Mouse (Mus musculus) mouse embryonic stem cell (cell line): Measurements from ENCODE around the gene Cyb5r4.
"Not testable (repeated sequence)": the region's sequence is repeated elsewhere in the genome, so short reads cannot be mapped to it uniquely, and the experiment has no call there.

Experiments
- in situ Hi-C, 2 experiments: fragments of 300-500 bp; cut with MboI; formaldehyde crosslinking; loops; 1 replicate in 1 of 2; 3 replicates in 1 of 2; pipeline ENCODE4 v1.14.3; 2019 to 2020; ENCODE audit warnings: low sequenced_read_pairs in 2 of 2, low pct_unique_long_range_greater_than_20kb in 1 of 2, mixed read lengths in 1 of 2; ENCODE audit not compliant: unreplicated experiment in 1 of 2

Cyb5r4 gene

GRCm38 (mm10) chr9:87021778-87022523 is at the start of gene Cyb5r4:
Gene Cyb5r4 (plus strand): TSS chr9:87022014.
- in situ Hi-C loops = no loop called here

GRCm38 (mm10) chr9:86972471-86972870 is 49.3 kb upstream of the Cyb5r4 start:
- in situ Hi-C loops = not testable (repeated sequence)

- in situ Hi-C loops = no loop called here
Measured at GRCm38 (mm10) chr9:86973562-86973961, 48.3 kb upstream of the Cyb5r4 start.

- in situ Hi-C loops = no loop called here
Measured at GRCm38 (mm10) chr9:86976896-86977295, 44.9 kb upstream of the Cyb5r4 start.

GRCm38 (mm10) chr9:86978257-86978907 is 43.4 kb upstream of the Cyb5r4 start:
- in situ Hi-C loops = no loop called here

GRCm38 (mm10) chr9:86980048-86980447 is 41.8 kb upstream of the Cyb5r4 start:
- in situ Hi-C loops = no loop called here

GRCm38 (mm10) chr9:86980942-86981341 is 40.9 kb upstream of the Cyb5r4 start:
- in situ Hi-C loops = no loop called here

- in situ Hi-C loops = no loop called here
Measured at GRCm38 (mm10) chr9:86981551-86981950, 40.3 kb upstream of the Cyb5r4 start.

- in situ Hi-C loops = no loop called here
Measured at GRCm38 (mm10) chr9:86984583-86984982, 37.2 kb upstream of the Cyb5r4 start.

GRCm38 (mm10) chr9:86985105-86985504 is 36.7 kb upstream of the Cyb5r4 start:
- in situ Hi-C loops = no loop called here

- in situ Hi-C loops = no loop called here
Measured at GRCm38 (mm10) chr9:86986703-86987296, 35.0 kb upstream of the Cyb5r4 start.

- in situ Hi-C loops = no loop called here
Measured at GRCm38 (mm10) chr9:86989822-86990221, 32.0 kb upstream of the Cyb5r4 start.

GRCm38 (mm10) chr9:86991758-86992157 is 30.1 kb upstream of the Cyb5r4 start:
- in situ Hi-C loops = no loop called here

GRCm38 (mm10) chr9:86997046-86997691 is 24.6 kb upstream of the Cyb5r4 start:
- in situ Hi-C loops = no loop called here

- in situ Hi-C loops = no loop called here
Measured at GRCm38 (mm10) chr9:86999956-87000582, 21.7 kb upstream of the Cyb5r4 start.

GRCm38 (mm10) chr9:87004701-87005434 is 16.9 kb upstream of the Cyb5r4 start:
- in situ Hi-C loops = no loop called here

- in situ Hi-C loops = no loop called here
Measured at GRCm38 (mm10) chr9:87005435-87005779, 16.4 kb upstream of the Cyb5r4 start.

- in situ Hi-C loops = no loop called here
Measured at GRCm38 (mm10) chr9:87008507-87008906, 13.3 kb upstream of the Cyb5r4 start.
